Mouse (Mus musculus) embryonic facial prominence, embryonic 15.5 days (tissue): ENCODE results near the gene Smco3. TPM values are rescaled to one million over a fixed set of nuclear protein-coding genes. Genes with fewer than 3 reads are reported as not detected.

ENCODE experiments used
- ATAC-seq: fragments of 200-750 bp; cut with Nextera tagmentation; 2 replicates; pipeline ENCODE4 v1.8.0; 2017; ENCODE audit warnings: low read depth, moderate TSS enrichment; ENCODE audit not compliant: insufficient number of reproducible peaks, low FRiP score, low TSS enrichment
- H3K27ac ChIP-seq: fragments of 300-500 bp; sonication (generic); replicated peaks from 2 replicates; pipeline ENCODE4 v1.5.1; 2015; ENCODE audit warnings: mild to moderate bottlenecking, inconsistent platforms
- H3K27me3 ChIP-seq: fragments of 300-500 bp; sonication (generic); 2 replicates; pipeline ENCODE4 v1.6.1; 2015; ENCODE audit warnings: inconsistent platforms
- H3K36me3 ChIP-seq: fragments of 300-500 bp; sonication (generic); 2 replicates; pipeline ENCODE4 v1.6.1; 2015; ENCODE audit warnings: mild to moderate bottlenecking, inconsistent platforms
- H3K4me1 ChIP-seq: fragments of 300-500 bp; sonication (generic); 2 replicates; pipeline ENCODE4 v1.6.1; 2015; ENCODE audit warnings: inconsistent platforms
- H3K4me2 ChIP-seq: fragments of 300-500 bp; sonication (generic); replicated peaks from 2 replicates; pipeline ENCODE4 v1.6.1; 2015; ENCODE audit warnings: mild to moderate bottlenecking, inconsistent platforms
- H3K4me3 ChIP-seq: fragments of 300-500 bp; sonication (generic); replicated peaks from 2 replicates; pipeline ENCODE4 v1.5.1; 2015; ENCODE audit warnings: mild to moderate bottlenecking, inconsistent platforms
- H3K9ac ChIP-seq: fragments of 300-500 bp; sonication (generic); 2 replicates; pipeline ENCODE4 v1.6.1; 2015; ENCODE audit warnings: inconsistent platforms
- H3K9me3 ChIP-seq: fragments of 300-500 bp; sonication (generic); replicated peaks from 2 replicates; pipeline ENCODE4 v1.6.1; 2016; ENCODE audit warnings: inconsistent platforms
- WGBS: fragments of 180-500 bp; shearing (Covaris S2); methylation state at CpG from one replicate; pipeline ENCODE4 v1.1.7; 2015; 5-methylcytosine and 5-hydroxymethylcytosine counted together
- polyA plus RNA-seq: library from polyadenylated mRNA; unstranded; fragments of >200 nt; fragmentation: Nextera tagmentation; extraction: Ambion mirVana; gene quantifications from 2 replicates; pipeline ENCODE4 v1.2.1, GENCODE M21; 2015

Gene Smco3
- polyA plus RNA-seq, 1 experiment from 2014 or later, result 2.1 TPM

DNA sequence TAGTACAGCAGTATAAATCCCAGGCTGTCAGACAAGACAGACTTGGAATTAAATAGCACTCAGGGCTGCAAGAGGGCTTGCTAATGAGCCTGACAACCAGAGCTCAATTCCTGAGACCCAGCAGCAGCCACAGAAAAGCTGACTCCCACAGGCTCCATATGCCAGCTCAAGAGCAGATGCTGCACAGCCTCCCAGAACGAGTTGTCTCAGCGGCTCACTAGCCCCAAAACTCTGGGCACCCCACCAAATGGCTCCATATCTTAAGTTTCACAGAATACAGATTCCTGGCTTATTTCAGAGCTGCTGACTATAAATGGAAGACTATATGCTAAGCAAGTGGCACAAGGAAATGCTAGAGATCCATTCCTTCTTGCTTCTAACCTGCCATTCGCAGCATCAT is 17.7 kb downstream of the Smco3 start:
- Histone ChIP-seq H3K4me2 (no peak overlapping the region), H3K36me3 (peaks cover 91% of the 10 kb centered on the region), H3K9ac (no peak overlapping the region), H3K27ac (no peak overlapping the region), H3K4me1 (no peaks in the 10 kb centered on the region), H3K9me3 (no peaks in the 10 kb centered on the region), H3K27me3 (no peaks in the 10 kb centered on the region), H3K4me3 (no peak overlapping the region)
- WGBS, result 95% methylated on average over 3 of the region's 3 CpGs
- ATAC-seq, result no peak

DNA sequence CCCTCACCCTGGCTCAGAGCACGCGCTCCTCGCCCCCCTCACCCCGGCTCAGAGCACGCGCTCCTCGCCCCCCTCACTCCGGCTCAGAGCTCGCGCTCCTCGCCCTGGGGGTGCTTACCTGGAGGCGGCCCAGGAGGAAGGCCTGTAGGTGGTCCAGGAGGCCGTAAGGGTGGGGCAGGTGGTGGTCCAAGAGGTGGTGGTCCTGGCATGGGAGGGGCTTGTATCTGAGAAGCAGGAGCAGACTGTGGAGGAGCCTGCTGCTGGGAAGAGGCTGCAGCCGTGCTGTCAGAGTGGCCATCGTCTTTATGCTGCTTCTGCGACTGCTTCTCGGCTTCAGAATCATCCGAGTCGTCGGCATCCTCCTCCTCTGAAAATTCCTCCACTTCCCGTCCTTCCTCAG is 18.4 kb downstream of the Smco3 start:
- Histone ChIP-seq H3K4me2 (no peak overlapping the region), H3K4me1 (no peaks in the 10 kb centered on the region), H3K27me3 (no peaks in the 10 kb centered on the region), H3K27ac (no peak overlapping the region), H3K36me3 (peaks cover 89% of the 10 kb centered on the region), H3K9ac (no peak overlapping the region), H3K9me3 (no peaks in the 10 kb centered on the region), H3K4me3 (no peak overlapping the region)
- ATAC-seq, result no peak
- WGBS, result 91% methylated on average over 21 of the region's 21 CpGs

DNA sequence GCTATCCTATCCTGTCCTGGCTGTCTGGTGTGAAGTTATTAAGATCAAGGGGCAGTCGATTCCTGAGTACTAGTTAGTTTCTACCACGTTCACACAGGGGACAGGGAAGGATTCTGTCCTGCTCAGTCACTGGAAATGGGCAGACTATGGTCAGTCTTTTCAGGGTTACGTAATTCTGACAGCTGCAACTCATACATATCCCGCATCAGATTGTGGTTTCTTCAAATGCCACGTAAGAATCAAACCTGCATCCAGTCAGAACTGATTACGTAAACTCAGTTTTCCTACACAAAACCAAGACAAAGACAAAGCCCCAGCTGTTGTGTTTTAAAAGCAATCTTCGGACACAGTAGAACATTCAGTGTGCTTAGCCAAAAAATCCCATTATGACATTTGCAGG is 19.9 kb downstream of the Smco3 start:
- Histone ChIP-seq H3K36me3 (peaks cover 75% of the 10 kb centered on the region), H3K27me3 (no peaks in the 10 kb centered on the region), H3K9me3 (no peaks in the 10 kb centered on the region), H3K4me3 (no peak overlapping the region), H3K4me2 (no peak overlapping the region), H3K27ac (no peak overlapping the region), H3K9ac (no peak overlapping the region), H3K4me1 (peaks cover 2% of the 10 kb centered on the region; the same call in 1 of the 2 replicates)
- no peak for ATAC-seq
- 92% methylated on average over 7 of the region's 7 CpGs for WGBS

DNA sequence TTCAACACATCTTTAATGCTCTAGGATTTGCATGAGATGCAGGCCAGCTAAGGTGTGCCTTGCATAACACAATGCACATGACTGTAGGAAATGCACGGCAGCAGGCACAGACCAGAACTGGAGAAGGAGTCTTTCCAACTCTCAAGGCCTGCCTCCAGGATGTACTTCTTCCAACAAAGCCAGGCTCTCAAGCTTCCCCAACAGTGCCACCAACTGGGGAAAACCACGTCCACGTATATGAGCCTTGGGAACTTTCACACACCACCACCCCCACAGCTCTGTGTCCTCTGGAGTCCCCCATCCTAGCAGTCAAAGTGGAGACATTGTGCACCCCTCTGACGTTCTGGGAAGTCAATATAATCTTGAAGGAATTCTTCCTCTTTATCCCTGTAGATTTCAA is 22.1 kb downstream of the Smco3 start:
- WGBS, result 42% methylated on average over 4 of the region's 4 CpGs
- no peak overlapping the region for H3K9ac ChIP-seq
- no peak for ATAC-seq
- H3K4me3 ChIP-seq, result no peak overlapping the region
- H3K9me3 ChIP-seq, result no peaks in the 10 kb centered on the region
- H3K4me1 ChIP-seq, result peaks cover 18% of the 10 kb centered on the region
- H3K27ac ChIP-seq, result 0 out of 2 replicates have a peak overlapping the region, but pooled peaks have one; percentile 22
- H3K27me3 ChIP-seq, result no peaks in the 10 kb centered on the region
- no peak overlapping the region for H3K4me2 ChIP-seq
- H3K36me3 ChIP-seq, result peaks cover 55% of the 10 kb centered on the region

DNA sequence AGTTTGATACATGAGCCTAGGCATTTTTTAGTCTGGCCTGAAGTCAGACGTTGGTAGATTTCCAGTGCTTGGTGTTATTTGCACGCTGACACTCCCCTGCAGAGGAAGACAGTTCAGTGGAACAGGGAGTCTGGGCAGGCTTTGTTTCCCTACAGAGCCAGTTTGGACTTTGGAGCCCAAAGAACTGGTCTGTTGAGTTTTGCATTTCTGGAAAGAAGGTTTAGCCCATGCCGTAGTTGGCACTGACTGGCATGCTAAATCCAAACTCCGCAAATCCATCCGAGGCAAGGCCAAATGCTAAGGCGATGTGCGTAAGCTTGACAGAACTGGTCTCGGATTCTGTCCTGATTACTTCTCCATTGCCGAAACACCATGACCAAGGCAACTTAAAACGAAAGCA is 24.1 kb downstream of the Smco3 start:
- H3K27me3 ChIP-seq, result no peaks in the 10 kb centered on the region
- peaks cover 37% of the 10 kb centered on the region for H3K36me3 ChIP-seq
- WGBS, result 80% methylated on average over 10 of the region's 10 CpGs
- H3K9ac ChIP-seq, result no peak overlapping the region
- H3K4me1 ChIP-seq, result peaks cover 33% of the 10 kb centered on the region
- no peak overlapping the region for H3K4me3 ChIP-seq
- no peak for ATAC-seq
- H3K27ac ChIP-seq, result no peak overlapping the region
- H3K9me3 ChIP-seq, result no peaks in the 10 kb centered on the region
- no peak overlapping the region for H3K4me2 ChIP-seq

DNA sequence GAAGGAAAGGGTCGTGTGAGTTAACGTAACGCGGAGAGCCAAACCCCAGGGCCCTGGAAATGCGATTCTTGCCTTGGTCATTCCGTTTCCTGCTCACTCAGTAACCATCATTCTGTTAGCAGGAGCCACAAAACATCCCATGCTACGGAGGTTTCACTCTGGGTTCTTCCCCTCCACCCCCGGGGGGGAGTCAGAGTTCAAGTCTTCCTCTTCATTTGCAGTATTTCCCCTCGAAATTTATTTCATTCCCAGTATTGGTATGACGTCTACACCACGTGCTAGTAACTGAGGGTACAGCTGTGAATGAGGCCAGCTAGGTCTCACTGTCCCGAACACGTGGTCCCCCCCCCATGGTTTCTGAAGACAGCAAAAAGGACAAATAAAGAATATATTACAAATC is 25.6 kb downstream of the Smco3 start:
- H3K27me3 ChIP-seq, result no peaks in the 10 kb centered on the region
- no peak overlapping the region for H3K27ac ChIP-seq
- no peak for ATAC-seq
- WGBS, result 66% methylated on average over 13 of the region's 13 CpGs
- H3K4me2 ChIP-seq, result peak overlapping the region; percentile 95
- no peak overlapping the region for H3K9ac ChIP-seq
- H3K4me3 ChIP-seq, result peak overlapping the region; percentile 97
- H3K9me3 ChIP-seq, result no peaks in the 10 kb centered on the region
- H3K36me3 ChIP-seq, result peaks cover 24% of the 10 kb centered on the region
- peaks cover 33% of the 10 kb centered on the region for H3K4me1 ChIP-seq

DNA sequence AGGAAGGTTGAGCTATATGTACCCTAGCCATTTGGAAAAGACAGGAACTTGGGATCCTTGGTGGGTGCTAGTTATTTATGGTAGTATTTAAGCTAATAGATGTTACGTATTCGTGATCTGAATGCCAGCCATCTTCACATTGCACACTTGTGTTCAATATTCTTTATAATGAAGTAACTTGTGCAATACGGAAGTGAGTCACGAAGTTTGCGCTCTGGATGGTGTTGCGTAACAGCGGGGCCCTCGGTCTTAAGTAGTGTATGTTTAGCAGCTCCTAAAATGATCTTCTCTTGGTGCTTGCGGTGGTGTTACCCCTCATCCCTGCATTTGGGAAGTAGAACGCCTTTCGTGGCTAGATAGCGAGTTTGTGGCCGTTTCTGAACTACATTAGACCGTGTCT is 26.2 kb downstream of the Smco3 start:
- H3K9ac ChIP-seq, result peak overlapping the region; percentile 58; the same call in 1 of the 2 replicates
- H3K9me3 ChIP-seq, result no peaks in the 10 kb centered on the region
- H3K27ac ChIP-seq, result peak overlapping the region; percentile 80
- 24% methylated on average over 14 of the region's 14 CpGs for WGBS
- peak overlapping the region; percentile 97 for H3K4me3 ChIP-seq
- no peaks in the 10 kb centered on the region for H3K27me3 ChIP-seq
- H3K36me3 ChIP-seq, result peaks cover 18% of the 10 kb centered on the region
- H3K4me2 ChIP-seq, result peak overlapping the region; percentile 95
- H3K4me1 ChIP-seq, result peaks cover 33% of the 10 kb centered on the region
- no peak for ATAC-seq

DNA sequence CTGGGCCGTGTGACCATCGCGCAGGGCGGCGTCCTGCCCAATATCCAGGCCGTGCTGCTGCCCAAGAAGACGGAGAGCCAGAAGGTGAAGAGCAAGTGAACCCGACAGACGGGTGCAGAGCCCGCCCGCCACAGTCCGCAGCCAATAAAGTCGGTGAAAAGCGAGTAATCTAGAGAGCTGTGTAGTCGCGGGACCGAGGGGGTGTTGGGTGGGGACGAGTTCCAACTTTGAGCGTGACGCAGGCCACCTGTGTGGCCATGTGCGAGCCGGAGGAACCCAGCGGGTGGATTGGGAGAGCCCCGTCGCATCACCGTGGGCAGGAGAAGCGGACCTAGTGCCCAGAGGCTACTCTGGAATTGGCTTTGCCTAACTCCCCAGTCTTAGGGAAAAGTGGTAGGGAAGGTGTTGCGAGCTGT is 26.6 kb downstream of the Smco3 start:
- Histone ChIP-seq H3K27ac (peak overlapping the region; percentile 80), H3K4me2 (peak overlapping the region; percentile 95), H3K9ac (peak overlapping the region; percentile 58), H3K36me3 (peaks cover 14% of the 10 kb centered on the region), H3K4me3 (peak overlapping the region; percentile 97), H3K27me3 (no peaks in the 10 kb centered on the region), H3K9me3 (no peaks in the 10 kb centered on the region), H3K4me1 (peaks cover 33% of the 10 kb centered on the region)
- WGBS, result under 1% methylated on average over 28 of the region's 28 CpGs
- no peak for ATAC-seq

DNA sequence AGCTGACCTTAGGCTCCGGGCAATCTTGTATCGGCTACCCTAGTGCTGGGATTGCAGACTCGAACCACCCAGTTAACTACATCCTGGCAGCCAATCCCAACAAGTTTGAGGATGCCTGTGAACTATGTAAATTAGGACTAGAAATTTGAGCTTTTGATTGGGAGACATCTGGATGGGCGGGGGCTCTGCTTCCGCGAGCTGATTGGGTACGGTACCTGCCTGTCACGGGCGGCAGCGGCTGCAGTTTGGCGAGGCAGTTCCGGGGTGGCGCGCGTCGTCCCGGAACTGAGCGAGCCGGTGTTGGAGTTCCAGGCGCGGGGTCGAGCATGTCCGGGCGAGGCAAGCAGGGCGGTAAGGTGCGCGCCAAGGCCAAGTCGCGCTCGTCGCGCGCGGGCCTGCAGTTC is 27.2 kb downstream of the Smco3 start, which contains the start of gene H2afj:
TSS of gene H2afj (plus strand) at position 231 of the 404 bp plus-strand sequence.
- H3K4me2 ChIP-seq, result peak within 1 kb of the TSS; percentile 95
- peak within 1 kb of the TSS; percentile 88 for H3K27ac ChIP-seq
- H3K27me3 ChIP-seq, result no peaks in the 10 kb centered on the region
- H3K9ac ChIP-seq, result peak within 1 kb of the TSS; percentile 58
- H3K9me3 ChIP-seq, result no peaks in the 10 kb centered on the region
- H3K36me3 ChIP-seq, result peaks cover 9% of the 10 kb centered on the region
- peak within 1 kb of the TSS; percentile 97 for H3K4me3 ChIP-seq
- peak; percentile 87 for ATAC-seq
- under 1% methylated on average over 34 of the region's 34 CpGs for WGBS
- H3K4me1 ChIP-seq, result peaks cover 35% of the 10 kb centered on the region

DNA sequence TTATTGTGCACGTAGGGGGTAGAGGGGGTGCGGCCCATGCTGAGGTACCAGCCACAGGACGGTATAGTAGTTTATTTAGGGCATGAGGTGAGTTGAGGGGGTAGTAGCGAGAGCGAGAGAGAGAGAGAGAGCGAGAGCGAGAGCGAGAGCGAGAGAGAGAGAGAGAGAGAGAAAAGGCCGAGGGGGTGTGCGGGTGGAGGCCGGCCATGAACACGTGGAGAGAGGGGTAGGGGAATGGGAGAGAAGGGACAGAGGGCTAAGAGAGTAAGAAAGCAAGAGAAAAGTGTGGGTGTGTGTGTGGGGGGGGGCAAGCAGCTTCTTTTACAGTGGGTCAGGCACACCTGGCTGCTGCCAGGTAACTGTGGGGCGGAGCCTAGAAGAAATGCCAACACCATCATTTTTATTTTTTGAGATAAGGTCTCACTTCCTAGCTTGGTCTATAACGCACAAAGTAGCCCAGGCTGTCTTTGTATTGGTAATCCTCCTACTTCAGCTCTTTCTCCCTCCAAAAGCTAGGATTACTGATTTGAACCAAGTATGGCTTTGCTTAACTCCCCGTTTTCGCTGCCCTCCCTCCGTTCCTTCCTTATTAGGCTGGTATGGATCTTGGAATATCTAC is 27.7 kb downstream of the Smco3 start:
- peak overlapping the region; percentile 88 for H3K27ac ChIP-seq
- WGBS, result 25% methylated on average over 17 of the region's 18 CpGs
- ATAC-seq, result no peak
- H3K9me3 ChIP-seq, result no peaks in the 10 kb centered on the region
- H3K36me3 ChIP-seq, result peaks cover 6% of the 10 kb centered on the region; the same call in 1 of the 2 replicates
- peaks cover 38% of the 10 kb centered on the region for H3K4me1 ChIP-seq
- peak overlapping the region; percentile 97 for H3K4me3 ChIP-seq
- peak overlapping the region; percentile 95 for H3K4me2 ChIP-seq
- H3K27me3 ChIP-seq, result no peaks in the 10 kb centered on the region
- H3K9ac ChIP-seq, result no peak overlapping the region

DNA sequence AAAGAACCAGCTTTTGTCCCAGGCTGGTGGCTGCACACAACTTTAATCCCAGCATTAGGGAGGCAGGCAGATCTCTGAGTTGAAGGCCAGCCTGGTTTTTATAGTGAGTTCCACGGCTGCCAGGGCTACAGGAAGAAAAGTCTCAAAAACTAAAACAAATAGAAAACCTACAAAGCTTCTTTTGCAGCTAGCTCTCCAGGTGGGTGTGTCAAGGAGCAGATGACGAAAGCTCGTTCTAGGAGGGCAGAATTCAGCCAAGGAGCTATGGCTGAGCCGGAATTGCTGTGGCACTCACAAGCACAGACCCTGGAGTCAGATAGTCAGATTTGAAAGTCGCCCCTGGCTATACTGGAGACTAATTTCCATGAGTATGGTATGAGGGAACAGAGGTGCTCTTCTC is 28.4 kb downstream of the Smco3 start:
- Histone ChIP-seq H3K27ac (peak overlapping the region; percentile 88), H3K4me2 (peak overlapping the region; percentile 95), H3K27me3 (no peaks in the 10 kb centered on the region), H3K36me3 (no peaks in the 10 kb centered on the region), H3K4me1 (peaks cover 38% of the 10 kb centered on the region), H3K9me3 (no peaks in the 10 kb centered on the region), H3K4me3 (no peak overlapping the region; the same call in 1 of the 2 replicates), H3K9ac (no peak overlapping the region)
- 52% methylated on average over 5 of the region's 5 CpGs for WGBS
- no peak for ATAC-seq

DNA sequence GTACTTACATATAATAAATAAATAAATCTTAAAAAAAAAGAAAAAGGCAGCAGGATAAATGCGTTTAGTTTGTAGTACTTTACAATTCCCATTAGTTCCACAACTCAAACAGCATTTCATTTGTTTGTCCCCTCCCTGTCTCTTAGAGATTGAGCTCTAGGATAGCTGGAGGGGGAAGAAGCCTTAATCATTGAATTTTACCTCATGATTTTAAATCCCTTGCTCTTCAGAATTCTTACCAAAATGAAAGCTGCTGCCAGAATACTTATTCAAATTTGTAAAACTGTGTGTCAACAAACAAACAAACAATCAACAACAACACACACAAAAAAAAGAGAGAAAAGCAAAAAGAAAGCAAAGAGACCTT is 29.9 kb downstream of the Smco3 start:
- Histone ChIP-seq H3K4me3 (no peak overlapping the region), H3K27me3 (no peaks in the 10 kb centered on the region), H3K9ac (no peak overlapping the region), H3K9me3 (no peaks in the 10 kb centered on the region), H3K4me2 (no peak overlapping the region), H3K36me3 (no peaks in the 10 kb centered on the region), H3K4me1 (peaks cover 35% of the 10 kb centered on the region), H3K27ac (peak overlapping the region; percentile 100)
- ATAC-seq, result no peak
- 74% methylated on average over 1 of the region's 1 CpGs for WGBS
